Mouse (Mus musculus) retina, embryonic 14.5 days (tissue): ENCODE measurements around the gene Zfp324.
A peak's percentile ranks its signal among the peaks of the same experiment; 100 is the strongest.

ENCODE experiments used
- DNase-seq: peaks from one replicate; pipeline ENCODE4 v3.0.0-alpha.2; 2015; ENCODE audit warnings: low spot score

The Zfp324 gene

GRCm38 (mm10) chr7:12966104-12966845 is 637 bp downstream of the Zfp324 start:
- DNase-seq: no peak

DNA sequence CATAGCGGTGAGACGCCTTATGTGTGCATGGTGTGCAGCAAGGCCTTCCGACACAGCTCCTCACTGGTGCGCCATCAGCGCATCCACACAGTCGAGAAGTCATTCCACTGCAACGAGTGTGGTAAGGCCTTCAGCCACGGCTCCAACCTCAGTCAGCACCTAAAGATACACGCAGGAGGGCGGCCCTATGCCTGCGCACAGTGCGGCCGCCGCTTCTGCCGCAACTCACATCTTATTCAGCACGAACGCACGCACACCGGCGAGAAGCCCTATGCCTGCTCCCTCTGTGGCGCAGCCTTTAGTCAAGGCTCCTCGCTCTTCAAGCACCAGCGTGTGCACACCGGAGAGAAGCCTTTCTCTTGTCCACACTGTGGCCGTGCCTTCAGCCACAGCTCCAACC is 5.3 kb downstream of the Zfp324 start:
- DNase-seq: no peak

- DNase-seq: peak; percentile 98
Measured at GRCm38 (mm10) chr7:12977682-12978389, 12.2 kb downstream of the Zfp324 start, which contains the start of gene Zfp446. Gene Zfp446 (plus strand): TSS chr7:12977848.

DNA sequence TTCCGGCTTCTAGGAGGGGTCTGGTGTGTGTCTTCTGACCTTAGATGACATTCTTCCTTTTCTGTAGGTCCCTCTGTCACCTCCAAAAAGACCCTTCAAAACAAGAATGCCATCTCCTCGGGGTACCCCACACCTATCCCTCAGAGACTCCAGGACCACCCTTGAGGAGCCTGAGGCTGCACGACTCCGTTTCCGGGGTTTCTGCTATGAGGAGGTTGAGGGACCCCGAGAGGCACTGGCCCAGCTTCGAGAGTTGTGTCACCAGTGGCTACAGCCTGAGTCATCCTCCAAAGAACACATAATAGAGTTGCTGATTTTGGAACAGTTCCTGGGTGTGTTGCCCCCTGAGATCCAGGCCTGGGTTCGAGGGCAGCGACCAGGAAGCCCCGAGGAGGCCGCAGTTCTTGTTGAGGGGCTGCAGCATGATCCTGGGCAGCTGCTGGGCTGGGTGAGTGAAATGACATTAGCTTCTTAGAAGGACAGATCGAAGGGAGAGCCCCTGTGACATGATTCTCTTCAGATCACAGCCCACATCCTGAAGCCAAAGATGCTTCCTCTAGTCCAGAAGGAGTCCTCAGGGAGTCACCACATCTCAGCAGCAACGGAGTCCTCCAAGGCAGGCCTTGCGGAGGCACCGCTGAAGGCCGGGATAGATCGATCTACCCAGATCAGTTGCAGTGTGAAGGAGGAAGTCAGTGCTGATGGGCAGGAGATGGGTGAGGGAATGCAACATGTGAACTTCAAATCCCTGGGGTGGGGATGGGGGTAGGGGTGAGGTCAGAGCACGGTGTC is 13.5 kb downstream of the Zfp324 start:
- DNase-seq: no peak

GRCm38 (mm10) chr7:12979776-12980175 is 14.1 kb downstream of the Zfp324 start:
- no peak for DNase-seq

- DNase-seq: no peak
Measured at GRCm38 (mm10) chr7:12980291-12980690, 14.7 kb downstream of the Zfp324 start.

DNA sequence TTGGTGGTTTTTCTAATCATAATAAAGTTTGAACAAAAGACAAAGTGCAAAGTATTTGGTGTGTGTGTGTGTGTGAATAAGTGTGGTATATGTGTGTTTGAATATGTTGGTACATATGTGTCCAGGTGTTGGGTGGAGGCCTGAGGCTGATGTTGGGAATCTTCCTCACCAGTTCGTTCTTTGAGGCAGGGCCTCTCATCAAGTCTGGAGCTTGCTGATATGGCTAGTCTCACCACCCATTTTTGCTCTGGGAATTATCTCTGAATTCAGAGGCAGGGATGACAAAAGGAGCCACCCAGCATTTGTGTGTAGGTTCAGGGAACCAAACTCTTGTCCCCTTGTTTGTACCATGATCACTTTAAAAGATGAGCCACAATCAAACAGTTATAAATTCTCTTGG is 20.1 kb downstream of the Zfp324 start:
- DNase-seq: no peak

- DNase-seq: no peak
Measured at GRCm38 (mm10) chr7:12986906-12987305, 21.3 kb downstream of the Zfp324 start.

- DNase-seq: no peak
Measured at GRCm38 (mm10) chr7:12987409-12988189, 22.0 kb downstream of the Zfp324 start.

- DNase-seq: peak; percentile 36
Measured at GRCm38 (mm10) chr7:12992222-12992621, 26.6 kb downstream of the Zfp324 start.

GRCm38 (mm10) chr7:12993148-12993547 is 27.5 kb downstream of the Zfp324 start:
- no peak for DNase-seq

- no peak for DNase-seq
Measured at GRCm38 (mm10) chr7:12995862-12996261, 30.2 kb downstream of the Zfp324 start.

DNA sequence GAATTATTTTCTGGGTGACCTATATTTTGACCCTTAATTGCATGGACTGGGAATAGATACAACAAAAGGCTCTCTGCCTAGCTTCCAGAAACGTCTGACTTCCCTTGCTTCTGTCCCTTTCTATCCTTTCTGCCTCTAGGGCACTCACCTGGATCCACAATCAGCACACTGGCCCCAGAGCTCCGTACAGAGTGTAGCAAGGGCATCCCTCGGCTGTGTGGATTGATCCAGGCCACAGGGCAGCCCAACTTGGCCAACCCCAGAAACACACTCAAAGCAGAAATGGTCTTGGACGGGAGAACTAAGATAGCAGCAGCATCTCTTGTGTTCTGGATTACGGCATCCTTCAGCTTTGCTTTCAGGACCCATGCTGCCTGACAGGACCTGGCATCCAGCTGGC is 31.6 kb downstream of the Zfp324 start:
- DNase-seq: no peak

DNA sequence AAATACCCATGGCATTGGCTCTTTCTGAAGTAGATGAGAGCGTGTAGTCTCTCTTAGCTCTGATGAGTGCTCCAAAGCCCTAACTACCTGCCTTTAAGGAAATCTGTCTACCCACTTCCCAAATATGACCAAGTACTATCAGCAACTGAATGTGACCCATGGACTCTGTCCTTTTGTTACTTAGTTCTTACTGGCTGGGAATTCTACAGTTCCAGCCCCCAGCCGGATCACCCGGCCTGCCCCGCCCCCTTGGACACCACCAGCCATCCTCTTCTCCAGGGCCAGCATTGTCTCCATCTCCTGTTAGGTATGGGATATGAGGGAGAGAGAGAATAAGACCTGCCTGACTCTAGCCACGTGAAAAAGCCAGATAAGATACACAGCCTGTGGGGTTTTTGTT is 32.4 kb downstream of the Zfp324 start, which contains the start of gene Slc27a5:
Gene Slc27a5 (minus strand): TSS at position 140 of the 400 bp plus-strand sequence.
- no peak for DNase-seq

- DNase-seq: no peak
Measured at GRCm38 (mm10) chr7:12998851-12999250, 33.2 kb downstream of the Zfp324 start, which contains the start of gene Trim28. Gene Trim28 (plus strand): TSS chr7:12999114.

- DNase-seq: no peak
Measured at GRCm38 (mm10) chr7:13001584-13001983, 35.9 kb downstream of the Zfp324 start.

- no peak for DNase-seq
Measured at GRCm38 (mm10) chr7:13003380-13003779, 37.7 kb downstream of the Zfp324 start.

DNA sequence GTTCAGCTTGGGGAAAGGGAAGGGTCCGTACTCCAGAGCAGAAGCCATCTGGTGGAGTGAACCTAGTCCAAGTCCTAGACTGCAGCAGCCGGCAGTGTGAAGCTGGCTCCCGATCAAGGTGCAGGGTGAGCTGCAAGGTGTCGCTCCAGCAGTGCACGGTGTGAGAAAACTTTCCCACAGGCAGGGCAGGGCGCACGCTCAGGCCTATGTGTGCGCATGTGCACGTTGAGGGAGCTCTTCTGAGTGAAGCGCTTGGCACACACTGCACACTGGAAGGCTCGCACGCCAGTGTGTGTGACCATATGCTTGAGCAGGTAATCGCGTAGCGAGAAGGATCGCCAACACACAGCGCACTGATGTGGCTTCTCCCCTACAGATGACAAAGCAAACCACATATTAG is 40.4 kb downstream of the Zfp324 start:
- DNase-seq: no peak

DNA sequence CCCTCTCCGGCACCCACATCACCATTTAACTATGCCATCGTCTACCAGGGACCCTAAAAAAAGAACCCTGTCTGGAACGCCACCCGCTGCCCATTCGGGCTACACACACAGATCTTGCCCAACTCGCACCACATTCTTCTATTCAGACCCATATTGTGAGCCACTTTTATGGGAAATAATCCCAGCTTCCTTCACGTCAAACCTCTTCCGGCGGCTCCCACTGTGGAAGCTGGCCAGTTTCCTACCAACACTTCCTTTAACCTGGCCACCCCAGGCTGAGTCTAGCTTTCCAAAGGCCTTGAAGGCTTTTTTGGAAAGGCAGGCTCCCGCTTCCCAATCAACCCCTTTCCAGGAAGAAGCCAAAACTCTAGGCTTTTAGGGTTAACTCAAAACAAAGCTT is 40.9 kb downstream of the Zfp324 start:
- DNase-seq: no peak

GRCm38 (mm10) chr7:13007341-13008092 is 41.9 kb downstream of the Zfp324 start:
- DNase-seq: no peak
